Mouse (Mus musculus) heart, embryonic 15.5 days (tissue): ENCODE data around the gene Lyve1. TPM values are rescaled to one million over a fixed set of nuclear protein-coding genes. Genes with fewer than 3 reads are reported as not detected.

Source experiments
- ATAC-seq: fragments of 200-750 bp; cut with Nextera tagmentation; replicated peaks from 2 replicates; pipeline ENCODE4 v1.8.0; 2017; ENCODE audit warnings: low read depth, moderate TSS enrichment; ENCODE audit not compliant: insufficient number of reproducible peaks, insufficient read depth, low FRiP score
- H3K27ac ChIP-seq: fragments of 300-500 bp; sonication (generic); 2 replicates; pipeline ENCODE4 v1.5.1; 2015; ENCODE audit warnings: mild to moderate bottlenecking, inconsistent platforms
- H3K27me3 ChIP-seq: fragments of 300-500 bp; sonication (generic); 2 replicates; pipeline ENCODE4 v1.6.1; 2015; ENCODE audit warnings: inconsistent platforms
- H3K36me3 ChIP-seq: fragments of 300-500 bp; sonication (generic); 2 replicates; pipeline ENCODE4 v1.6.1; 2015; ENCODE audit warnings: mild to moderate bottlenecking, inconsistent platforms
- H3K4me1 ChIP-seq: fragments of 300-500 bp; sonication (generic); replicated peaks from 2 replicates; pipeline ENCODE4 v1.6.1; 2015; ENCODE audit warnings: inconsistent platforms
- H3K4me2 ChIP-seq: fragments of 300-500 bp; sonication (generic); 2 replicates; pipeline ENCODE4 v1.6.1; 2015; ENCODE audit warnings: inconsistent platforms, mild to moderate bottlenecking, moderate library complexity
- H3K4me3 ChIP-seq: fragments of 300-500 bp; sonication (generic); 2 replicates; pipeline ENCODE4 v1.5.1; 2015; ENCODE audit warnings: mild to moderate bottlenecking, inconsistent platforms
- H3K9ac ChIP-seq: fragments of 300-500 bp; sonication (generic); 2 replicates; pipeline ENCODE4 v1.6.1; 2015; ENCODE audit warnings: mild to moderate bottlenecking, inconsistent platforms
- H3K9me3 ChIP-seq: fragments of 300-500 bp; sonication (generic); replicated peaks from 2 replicates; pipeline ENCODE4 v1.6.1; 2016; ENCODE audit warnings: inconsistent platforms
- WGBS: fragments of 180-500 bp; shearing (Covaris S2); methylation state at CpG from one replicate; pipeline ENCODE4 v1.1.7; 2015; ENCODE audit warnings: mixed read lengths; 5-methylcytosine and 5-hydroxymethylcytosine counted together
- polyA plus RNA-seq: library from polyadenylated mRNA; unstranded; fragments of >200 nt; fragmentation: Nextera tagmentation; extraction: Ambion mirVana; gene quantifications from 2 replicates; pipeline ENCODE4 v1.2.1, GENCODE M21; 2015

Gene Lyve1
- polyA plus RNA-seq, 1 experiment from 2014 or later, result 11.9 TPM

DNA sequence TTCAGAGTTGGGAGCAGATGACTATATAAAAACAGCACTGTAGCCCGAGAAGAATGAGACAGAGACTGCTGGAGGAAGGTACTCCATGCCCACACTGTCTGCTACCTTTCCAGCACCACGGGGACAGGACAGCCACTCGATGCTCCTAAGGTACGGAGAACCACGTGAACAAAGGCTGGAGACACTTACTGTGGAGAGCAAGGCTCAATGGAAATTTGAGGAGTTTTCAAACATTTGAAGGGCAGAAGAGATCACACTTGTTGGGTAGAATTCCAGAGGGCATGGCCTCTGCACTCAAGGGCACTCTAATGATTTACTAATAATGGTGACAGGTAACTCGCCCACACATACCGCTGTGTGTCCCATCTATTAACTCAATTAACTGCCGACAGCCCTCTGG is 40.0 kb downstream of the Lyve1 start:
- no peak for ATAC-seq
- 78% methylated on average over 8 of the region's 8 CpGs for WGBS
- no peak overlapping the region for H3K4me3 ChIP-seq
- peaks cover 19% of the 10 kb centered on the region for H3K36me3 ChIP-seq
- no peak overlapping the region for H3K4me2 ChIP-seq
- H3K27me3 ChIP-seq, result no peaks in the 10 kb centered on the region
- no peak overlapping the region for H3K9ac ChIP-seq
- no peaks in the 10 kb centered on the region for H3K9me3 ChIP-seq
- peak overlapping the region; percentile 10; the same call in 1 of the 2 replicates for H3K27ac ChIP-seq
- peaks cover 50% of the 10 kb centered on the region for H3K4me1 ChIP-seq

- H3K27me3 ChIP-seq, result no peaks in the 10 kb centered on the region
- H3K4me2 ChIP-seq, result no peak overlapping the region
- no peak overlapping the region; the same call in 1 of the 2 replicates for H3K9ac ChIP-seq
- H3K27ac ChIP-seq, result peak overlapping the region; percentile 78
- ATAC-seq, result no peak
- no peaks in the 10 kb centered on the region for H3K9me3 ChIP-seq
- H3K4me1 ChIP-seq, result peaks cover 51% of the 10 kb centered on the region
- no peak overlapping the region for H3K4me3 ChIP-seq
- H3K36me3 ChIP-seq, result peaks cover 15% of the 10 kb centered on the region; the same call in 1 of the 2 replicates
- WGBS, result 51% methylated on average over 4 of the region's 4 CpGs
Observed at GRCm38 (mm10) chr7:110822055-110822454, 41.0 kb downstream of the Lyve1 start.

DNA sequence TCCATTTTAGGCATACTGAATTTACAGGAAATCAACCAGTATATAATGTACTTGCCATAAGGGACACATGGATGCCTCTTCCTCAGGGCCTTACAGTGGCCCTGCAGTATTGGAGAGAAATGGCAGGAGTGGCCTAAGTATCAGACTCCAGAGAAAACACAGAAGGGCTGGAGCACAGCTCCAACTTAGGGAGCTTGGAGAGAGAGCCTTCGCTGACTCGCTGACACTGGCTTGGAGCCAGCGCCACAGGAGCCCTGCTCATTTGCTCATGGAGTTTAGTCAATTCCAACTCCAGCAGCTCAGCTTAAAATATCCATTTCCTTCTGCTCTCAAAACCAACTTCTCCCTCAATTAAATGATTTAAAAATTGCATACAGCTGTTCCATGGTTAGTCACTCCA is 41.4 kb downstream of the Lyve1 start:
- ATAC-seq, result peak; percentile 56; the same call in 1 of the 2 replicates
- Histone ChIP-seq H3K27me3 (no peaks in the 10 kb centered on the region), H3K36me3 (peaks cover 15% of the 10 kb centered on the region; the same call in 1 of the 2 replicates), H3K4me1 (peaks cover 51% of the 10 kb centered on the region), H3K9ac (no peak overlapping the region; the same call in 1 of the 2 replicates), H3K27ac (peak overlapping the region; percentile 78), H3K4me3 (no peak overlapping the region), H3K9me3 (no peaks in the 10 kb centered on the region), H3K4me2 (no peak overlapping the region)
- 12% methylated on average over 3 of the region's 3 CpGs for WGBS

- H3K4me2 ChIP-seq, result no peak overlapping the region
- peaks cover 15% of the 10 kb centered on the region; the same call in 1 of the 2 replicates for H3K36me3 ChIP-seq
- no peaks in the 10 kb centered on the region for H3K9me3 ChIP-seq
- no peaks in the 10 kb centered on the region for H3K27me3 ChIP-seq
- peaks cover 53% of the 10 kb centered on the region for H3K4me1 ChIP-seq
- peak overlapping the region; percentile 78 for H3K27ac ChIP-seq
- peak; percentile 58; the same call in 1 of the 2 replicates for ATAC-seq
- 26% methylated on average over 5 of the region's 5 CpGs for WGBS
- no peak overlapping the region for H3K4me3 ChIP-seq
- no peak overlapping the region for H3K9ac ChIP-seq
Observed at GRCm38 (mm10) chr7:110821068-110821467, 42.0 kb downstream of the Lyve1 start.

DNA sequence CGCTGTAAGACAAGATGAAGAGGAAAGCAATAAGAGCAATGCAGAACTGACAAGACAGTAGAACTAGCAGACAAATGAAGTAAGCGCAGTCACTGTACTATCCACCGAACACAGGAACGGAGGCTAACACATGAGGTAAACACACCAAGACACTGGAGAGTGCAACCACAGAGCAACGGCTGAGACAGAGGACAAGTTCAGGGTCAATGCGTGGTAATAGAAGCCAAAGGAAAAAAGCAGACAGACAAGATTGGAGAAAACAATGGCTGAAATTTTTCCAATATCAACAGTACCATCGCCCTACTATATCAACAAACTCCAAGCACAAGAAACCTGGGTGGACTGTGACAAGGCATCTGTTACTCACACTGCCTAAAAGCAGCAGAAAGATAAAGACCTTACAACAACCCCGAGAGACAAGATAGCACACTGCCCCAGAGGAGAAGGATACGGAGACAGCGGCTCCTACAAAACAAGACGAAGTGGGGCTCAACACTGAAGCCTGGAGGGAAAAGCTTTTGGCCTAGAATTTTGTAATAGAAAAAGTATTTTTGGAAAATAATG is 44.2 kb downstream of the Lyve1 start:
- Histone ChIP-seq H3K9me3 (no peaks in the 10 kb centered on the region), H3K27me3 (no peaks in the 10 kb centered on the region), H3K4me3 (no peak overlapping the region), H3K27ac (peak overlapping the region; percentile 10; the same call in 1 of the 2 replicates), H3K36me3 (peaks cover 7% of the 10 kb centered on the region; the same call in 1 of the 2 replicates), H3K4me1 (peaks cover 48% of the 10 kb centered on the region), H3K4me2 (no peak overlapping the region), H3K9ac (no peak overlapping the region)
- 41% methylated on average over 11 of the region's 11 CpGs for WGBS
- ATAC-seq, result peak; percentile 28; the same call in 1 of the 2 replicates

DNA sequence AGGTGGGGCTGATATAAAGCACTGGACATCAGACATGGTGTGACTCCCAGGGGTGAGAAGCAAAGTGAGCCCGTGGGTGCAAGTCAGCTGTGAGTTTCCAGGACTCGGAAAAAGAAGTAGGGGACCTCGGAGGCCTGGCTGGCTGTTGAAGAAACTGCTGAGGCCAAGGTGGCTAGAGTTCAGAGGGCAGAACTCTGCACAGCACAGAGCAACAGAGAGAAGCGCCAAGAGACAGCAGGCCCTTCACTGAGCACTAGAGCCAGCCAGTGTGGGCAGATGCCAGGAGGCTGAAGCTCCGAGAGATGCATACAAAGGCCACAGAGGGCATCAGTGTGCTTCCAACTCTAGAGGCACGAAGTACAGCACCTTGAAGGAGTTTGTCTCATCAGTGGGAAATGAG is 44.8 kb downstream of the Lyve1 start:
- WGBS, result 48% methylated on average over 6 of the region's 6 CpGs
- peak overlapping the region; percentile 10; the same call in 1 of the 2 replicates for H3K27ac ChIP-seq
- H3K9me3 ChIP-seq, result no peaks in the 10 kb centered on the region
- H3K4me1 ChIP-seq, result peaks cover 41% of the 10 kb centered on the region
- no peak overlapping the region for H3K9ac ChIP-seq
- H3K36me3 ChIP-seq, result peaks cover 7% of the 10 kb centered on the region
- no peaks in the 10 kb centered on the region for H3K27me3 ChIP-seq
- no peak overlapping the region for H3K4me3 ChIP-seq
- no peak overlapping the region for H3K4me2 ChIP-seq
- ATAC-seq, result no peak

GRCm38 (mm10) chr7:110816037-110816436 is 47.0 kb downstream of the Lyve1 start:
- Histone ChIP-seq H3K9ac (no peak overlapping the region), H3K4me2 (no peak overlapping the region), H3K36me3 (peaks cover 7% of the 10 kb centered on the region), H3K4me3 (no peak overlapping the region), H3K9me3 (no peaks in the 10 kb centered on the region), H3K27me3 (no peaks in the 10 kb centered on the region), H3K4me1 (peaks cover 25% of the 10 kb centered on the region), H3K27ac (no peak overlapping the region)
- 66% methylated on average over 5 of the region's 5 CpGs for WGBS
- ATAC-seq, result no peak; the same call in 1 of the 2 replicates

GRCm38 (mm10) chr7:110813983-110814382 is 49.1 kb downstream of the Lyve1 start:
- Histone ChIP-seq H3K27ac (no peak overlapping the region), H3K36me3 (peaks cover 7% of the 10 kb centered on the region), H3K4me2 (no peak overlapping the region), H3K9me3 (no peaks in the 10 kb centered on the region), H3K4me1 (peaks cover 22% of the 10 kb centered on the region), H3K9ac (no peak overlapping the region), H3K4me3 (no peak overlapping the region), H3K27me3 (no peaks in the 10 kb centered on the region)
- ATAC-seq, result no peak
- WGBS, result 58% methylated on average over 1 of the region's 1 CpGs

- Histone ChIP-seq H3K36me3 (peaks cover 7% of the 10 kb centered on the region), H3K9ac (no peak overlapping the region)
- 66% methylated on average over 5 of the region's 5 CpGs for WGBS
Observed at GRCm38 (mm10) chr7:110811529-110811928, 51.5 kb downstream of the Lyve1 start.

DNA sequence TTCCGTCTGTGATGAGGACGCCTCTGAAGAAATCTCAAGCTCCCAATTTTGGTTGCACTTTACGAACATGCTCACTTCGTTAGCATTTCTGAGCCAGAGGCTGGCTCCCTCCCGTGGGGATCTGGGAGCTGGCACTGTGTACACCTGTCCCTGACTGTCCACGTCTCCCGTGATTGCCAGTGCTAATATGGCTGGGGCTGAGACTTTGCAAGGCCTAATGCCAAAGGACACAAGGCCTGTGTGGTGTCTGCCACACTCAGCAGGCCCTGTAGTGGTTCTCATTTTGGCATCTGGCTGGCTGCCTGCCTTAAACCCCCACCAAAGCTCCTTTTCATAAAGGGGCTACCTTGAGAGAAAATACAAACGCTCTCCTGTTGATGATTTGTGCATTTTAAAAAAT is 52.0 kb downstream of the Lyve1 start:
- Histone ChIP-seq H3K27me3 (no peaks in the 10 kb centered on the region), H3K4me2 (no peak overlapping the region), H3K36me3 (peaks cover 7% of the 10 kb centered on the region), H3K9me3 (no peaks in the 10 kb centered on the region), H3K27ac (no peak overlapping the region; the same call in 1 of the 2 replicates), H3K9ac (no peak overlapping the region), H3K4me3 (no peak overlapping the region), H3K4me1 (peaks cover 17% of the 10 kb centered on the region)
- 71% methylated on average over 8 of the region's 8 CpGs for WGBS
- ATAC-seq, result no peak

More at GRCm38 (mm10) chr7:110811529-110811928, 51.5 kb downstream of the Lyve1 start:
- no peak for ATAC-seq
- no peaks in the 10 kb centered on the region for H3K9me3 ChIP-seq
- no peak overlapping the region for H3K4me2 ChIP-seq
- H3K27me3 ChIP-seq, result no peaks in the 10 kb centered on the region
- no peak overlapping the region for H3K27ac ChIP-seq
- peaks cover 18% of the 10 kb centered on the region for H3K4me1 ChIP-seq
- no peak overlapping the region for H3K4me3 ChIP-seq

DNA sequence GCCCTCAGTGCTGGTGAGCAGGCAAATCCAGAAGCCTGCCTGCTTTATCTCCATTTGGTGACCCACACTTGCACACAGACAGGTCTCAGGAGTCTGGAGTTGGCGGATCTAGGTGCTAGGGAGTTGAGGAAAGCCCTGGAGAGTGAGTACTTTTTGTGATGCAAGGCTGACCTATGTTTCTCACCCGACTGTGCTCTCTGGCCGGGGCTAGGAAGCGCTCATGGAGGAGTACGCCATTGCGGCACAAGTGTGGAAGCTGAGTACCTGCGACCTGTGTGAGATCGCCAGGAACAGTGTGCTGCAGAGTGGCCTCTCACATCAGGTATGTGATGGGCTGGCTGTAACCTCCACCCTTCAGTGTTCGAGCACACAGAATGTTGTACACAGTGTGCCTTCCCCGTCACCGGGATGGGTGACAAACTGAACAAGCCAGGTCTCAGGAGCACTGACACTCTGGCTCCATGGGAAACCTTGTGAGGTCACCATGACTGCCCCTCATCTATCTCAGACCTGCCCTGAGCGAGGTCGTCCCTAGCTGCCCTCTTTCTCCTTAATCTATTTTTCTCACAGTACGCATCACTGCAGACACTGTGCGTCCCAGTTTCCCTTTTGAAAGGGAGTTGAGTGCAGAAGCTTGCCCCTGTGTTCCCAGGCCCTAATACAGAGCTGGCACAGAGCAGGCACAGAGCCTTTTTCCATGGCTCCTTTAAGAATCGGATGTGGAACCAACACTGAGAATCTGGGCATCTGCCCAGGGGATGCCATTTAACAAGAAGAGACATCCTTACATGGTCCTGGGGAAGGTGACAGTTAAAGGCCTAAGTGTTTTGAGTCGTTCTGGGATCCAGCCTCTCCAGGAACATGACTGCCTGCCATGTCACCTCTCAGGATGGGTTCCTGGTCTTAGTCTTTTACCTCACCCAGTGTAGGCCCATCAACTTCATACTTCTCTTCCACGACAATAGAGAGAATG is 53.2 kb downstream of the Lyve1 start:
- peaks cover 4% of the 10 kb centered on the region for H3K36me3 ChIP-seq
- ATAC-seq, result no peak
- WGBS, result 77% methylated on average over 18 of the region's 18 CpGs

More for the DNA sequence above, 53.2 kb downstream of the Lyve1 start:
- H3K27me3 ChIP-seq, result no peaks in the 10 kb centered on the region
- H3K4me2 ChIP-seq, result no peak overlapping the region
- no peak overlapping the region for H3K27ac ChIP-seq
- H3K9me3 ChIP-seq, result no peaks in the 10 kb centered on the region
- no peak overlapping the region for H3K9ac ChIP-seq
- no peak overlapping the region for H3K4me3 ChIP-seq
- peaks cover 21% of the 10 kb centered on the region for H3K4me1 ChIP-seq
